Mouse (Mus musculus) intestine, postnatal 0 days (tissue): Measurements from ENCODE around the gene Ankrd24. TPM values are rescaled to one million over a fixed set of nuclear protein-coding genes. Genes with fewer than 3 reads are reported as not detected.
A peak's percentile ranks its signal among the peaks of the same experiment; 100 is the strongest.

Source experiments
- ATAC-seq: fragments of 200-750 bp; cut with Nextera tagmentation; 2 replicates; pipeline ENCODE4 v1.8.0; 2017; ENCODE audit warnings: mild to moderate bottlenecking, moderate TSS enrichment, moderate library complexity
- H3K27ac ChIP-seq: fragments of 300-500 bp; sonication (generic); 2 replicates; pipeline ENCODE4 v1.5.1; 2014; ENCODE audit warnings: mild to moderate bottlenecking, low read depth, low read length, moderate library complexity
- H3K27me3 ChIP-seq: fragments of 300-500 bp; sonication (generic); replicated peaks from 2 replicates; pipeline ENCODE4 v1.6.1; 2014; ENCODE audit warnings: low read length, mixed read lengths; ENCODE audit not compliant: control insufficient read depth, insufficient read depth
- H3K36me3 ChIP-seq: fragments of 300-500 bp; sonication (generic); 2 replicates; pipeline ENCODE4 v1.6.1; 2014; ENCODE audit warnings: mild to moderate bottlenecking, moderate library complexity; ENCODE audit not compliant: control insufficient read depth, insufficient read depth
- H3K4me1 ChIP-seq: fragments of 300-500 bp; sonication (generic); replicated peaks from 2 replicates; pipeline ENCODE4 v1.6.1; 2014; ENCODE audit warnings: antibody characterized with exemption, low read length, mixed read lengths; ENCODE audit not compliant: control insufficient read depth, insufficient read depth
- H3K4me2 ChIP-seq: fragments of 300-500 bp; sonication (generic); replicated peaks from 2 replicates; pipeline ENCODE4 v1.6.1; 2014; ENCODE audit warnings: low read depth, mild to moderate bottlenecking, moderate library complexity
- H3K4me3 ChIP-seq: fragments of 300-500 bp; sonication (generic); 2 replicates; pipeline ENCODE4 v1.5.1; 2014; ENCODE audit warnings: low read depth, low read length
- H3K9ac ChIP-seq: fragments of 300-500 bp; sonication (generic); 2 replicates; pipeline ENCODE4 v1.6.1; 2014; ENCODE audit warnings: mild to moderate bottlenecking, low read depth, low read length
- H3K9me3 ChIP-seq: fragments of 300-500 bp; sonication (generic); 2 replicates; pipeline ENCODE4 v1.6.1; 2016; ENCODE audit warnings: mixed run types; ENCODE audit not compliant: control insufficient read depth
- CTCF ChIP-seq: sonication (generic); IDR thresholded peaks from 2 replicates; pipeline ENCODE4 v1.5.1; 2016; ENCODE audit warnings: low read depth, mild to moderate bottlenecking, control low read depth, antibody characterized with exemption, moderate library complexity
- WGBS: fragments of 180-500 bp; shearing (Covaris S2); extraction: QIAGEN DNeasy Blood & Tissue Kit; methylation state at CpG from one replicate; pipeline ENCODE4 v1.1.7; 2014; 5-methylcytosine and 5-hydroxymethylcytosine counted together
- polyA plus RNA-seq: library from polyadenylated mRNA; unstranded; fragments of >200 nt; fragmentation: Nextera tagmentation; extraction: Ambion mirVana; gene quantifications from 2 replicates; pipeline ENCODE4 v1.2.1, GENCODE M21; 2015

The Ankrd24 gene
- polyA plus RNA-seq, 1 experiment from 2014 or later, result 4.2 TPM

DNA sequence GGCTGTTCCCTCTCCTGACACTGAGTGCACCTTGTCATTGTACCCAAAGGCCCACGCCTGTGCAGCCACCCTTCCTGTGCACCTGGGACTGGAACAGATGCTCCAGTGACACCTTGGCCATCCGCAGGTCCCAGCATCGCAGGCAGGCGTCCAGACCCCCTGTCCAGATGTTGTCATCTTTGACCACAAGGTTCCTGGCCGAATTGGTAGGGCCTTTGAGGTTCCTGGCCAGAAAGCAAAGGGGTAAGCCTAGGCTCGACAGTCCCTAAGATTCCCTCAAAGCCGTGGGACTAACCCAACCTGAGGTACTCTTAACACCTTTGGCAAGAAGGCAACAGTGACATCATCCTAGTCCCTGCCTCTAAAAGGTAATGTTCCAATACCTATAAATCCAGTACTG lies 35.7 kb upstream of the Ankrd24 start:
- no peak for ATAC-seq

DNA sequence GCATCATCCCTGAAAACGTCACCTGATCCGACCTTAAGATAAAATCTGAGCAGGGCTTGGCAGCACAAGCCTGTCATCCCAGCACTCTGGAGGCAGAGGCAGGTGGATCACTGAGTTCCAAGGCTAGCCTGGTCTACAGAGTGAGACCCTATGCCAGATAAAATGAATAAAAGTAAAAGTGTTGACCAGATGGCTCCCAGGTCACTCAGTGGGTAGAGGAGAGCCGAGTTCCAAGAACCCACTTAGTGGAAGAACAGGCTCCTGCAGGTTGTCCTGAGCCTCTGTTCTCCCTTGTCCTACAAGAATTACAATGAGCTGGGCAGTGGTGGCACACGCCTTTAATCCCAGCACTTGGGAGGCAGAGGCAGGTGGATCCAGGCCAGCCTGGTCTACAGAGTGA lies 35.1 kb upstream of the Ankrd24 start:
- Histone ChIP-seq H3K36me3 (no peaks in the 10 kb centered on the region), H3K4me3 (no peak overlapping the region), H3K4me1 (peaks cover 2% of the 10 kb centered on the region; the same call in 1 of the 2 replicates), H3K9ac (no peak overlapping the region), H3K4me2 (no peak overlapping the region), H3K27me3 (no peaks in the 10 kb centered on the region), H3K27ac (no peak overlapping the region), H3K9me3 (no peaks in the 10 kb centered on the region)
- 67% methylated on average over 4 of the region's 4 CpGs for WGBS
- TF ChIP-seq CTCF, result no peak
- ATAC-seq, result no peak

More for the DNA sequence above, 35.7 kb upstream of the Ankrd24 start:
- H3K36me3 ChIP-seq, result 0 out of 2 replicates have a peak, but pooled peaks cover 4% of the 10 kb centered on the region
- H3K9me3 ChIP-seq, result no peaks in the 10 kb centered on the region
- no peak overlapping the region for H3K9ac ChIP-seq
- no peak overlapping the region for H3K4me2 ChIP-seq
- H3K27me3 ChIP-seq, result no peaks in the 10 kb centered on the region
- no peak for TF ChIP-seq CTCF
- 85% methylated on average over 7 of the region's 7 CpGs for WGBS
- no peak overlapping the region for H3K27ac ChIP-seq
- peaks cover 2% of the 10 kb centered on the region; the same call in 1 of the 2 replicates for H3K4me1 ChIP-seq
- H3K4me3 ChIP-seq, result no peak overlapping the region

DNA sequence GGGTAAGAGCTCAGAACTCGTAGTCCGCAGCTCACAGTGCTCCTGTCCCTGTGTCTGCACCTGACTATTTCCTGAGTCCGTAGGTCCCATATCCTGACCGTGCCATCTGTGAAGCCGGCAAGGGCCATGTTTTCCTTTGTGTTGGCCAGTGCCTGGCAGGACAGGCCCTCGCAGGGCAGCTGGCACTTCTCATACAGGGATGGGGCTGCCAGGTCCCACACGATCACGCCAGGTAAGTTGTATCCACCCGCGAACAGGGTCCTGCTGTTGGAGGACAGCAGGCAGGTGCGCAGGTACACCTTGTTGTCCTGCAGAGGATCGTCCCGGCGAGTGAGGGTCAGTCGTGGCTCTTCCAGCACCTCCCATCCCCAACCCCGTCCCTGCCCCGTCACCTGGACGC lies 34.4 kb upstream of the Ankrd24 start:
- Histone ChIP-seq H3K27ac (no peak overlapping the region), H3K4me2 (no peak overlapping the region), H3K9ac (no peak overlapping the region), H3K4me1 (peaks cover 2% of the 10 kb centered on the region; the same call in 1 of the 2 replicates), H3K27me3 (no peaks in the 10 kb centered on the region), H3K4me3 (no peak overlapping the region), H3K36me3 (no peaks in the 10 kb centered on the region), H3K9me3 (no peaks in the 10 kb centered on the region)
- 69% methylated on average over 18 of the region's 18 CpGs for WGBS
- ATAC-seq, result no peak
- TF ChIP-seq CTCF, result no peak

- Histone ChIP-seq H3K27me3 (no peaks in the 10 kb centered on the region), H3K27ac (no peak overlapping the region), H3K36me3 (no peaks in the 10 kb centered on the region), H3K4me3 (no peak overlapping the region), H3K9ac (no peak overlapping the region), H3K4me1 (peaks cover 2% of the 10 kb centered on the region; the same call in 1 of the 2 replicates), H3K9me3 (no peaks in the 10 kb centered on the region), H3K4me2 (no peak overlapping the region)
- no peak for TF ChIP-seq CTCF
- WGBS, result 66% methylated on average over 5 of the region's 5 CpGs
- no peak for ATAC-seq
Observed at GRCm38 (mm10) chr10:81595599-81595998, 32.7 kb upstream of the Ankrd24 start.

- peaks cover 7% of the 10 kb centered on the region; the same call in 1 of the 2 replicates for H3K4me1 ChIP-seq
- H3K27me3 ChIP-seq, result no peaks in the 10 kb centered on the region
- peak overlapping the region; percentile 53 for H3K4me2 ChIP-seq
- no peak for ATAC-seq
- H3K4me3 ChIP-seq, result peak overlapping the region; percentile 11; the same call in 1 of the 2 replicates
- 62% methylated on average over 10 of the region's 10 CpGs for WGBS
- H3K9me3 ChIP-seq, result no peaks in the 10 kb centered on the region
- H3K27ac ChIP-seq, result no peak overlapping the region
- no peaks in the 10 kb centered on the region for H3K36me3 ChIP-seq
- no peak for TF ChIP-seq CTCF
- H3K9ac ChIP-seq, result 0 out of 2 replicates have a peak overlapping the region, but pooled peaks have one; percentile 26
Observed at GRCm38 (mm10) chr10:81596611-81597010, 31.7 kb upstream of the Ankrd24 start.

DNA sequence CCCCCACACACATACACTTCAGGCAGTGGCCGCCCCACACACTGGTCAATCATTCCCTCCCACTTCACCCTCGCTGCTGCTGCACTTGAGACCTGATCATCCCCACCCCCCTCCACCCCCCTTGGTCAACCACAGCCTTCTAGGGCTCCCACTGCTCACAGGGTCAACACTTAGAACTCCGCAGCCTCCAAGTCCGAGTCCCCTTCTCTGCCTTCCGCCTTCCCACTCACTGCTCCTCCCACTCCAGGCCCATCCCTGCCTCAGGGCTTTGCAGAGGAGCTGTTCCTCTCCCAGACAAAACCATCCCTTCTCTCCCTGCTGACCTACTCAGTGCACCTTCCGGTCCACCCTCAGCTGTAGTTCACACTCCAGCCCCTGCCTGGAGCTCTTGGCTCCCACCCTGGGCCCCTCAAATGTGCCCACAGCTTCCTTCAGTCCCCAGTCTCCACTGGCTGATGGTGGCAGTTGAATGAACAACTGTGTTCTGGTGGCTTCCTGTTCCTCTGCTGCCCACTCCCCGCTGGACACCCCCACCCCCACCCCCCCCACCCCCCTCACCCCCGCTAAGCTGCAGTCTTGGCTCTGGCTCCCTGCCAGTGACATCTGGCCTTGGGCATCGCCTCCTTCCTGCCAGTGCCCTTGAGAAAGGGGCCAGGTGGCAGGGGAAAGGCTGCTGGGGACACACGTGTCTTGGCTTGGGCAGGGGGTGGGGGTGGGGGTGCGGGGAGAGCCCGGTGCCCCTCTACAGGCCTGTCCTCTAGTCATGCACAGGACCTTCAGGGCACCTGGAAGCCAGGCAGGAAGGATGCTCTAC lies 31.0 kb upstream of the Ankrd24 start:
- no peaks in the 10 kb centered on the region for H3K9me3 ChIP-seq
- H3K9ac ChIP-seq, result 0 out of 2 replicates have a peak overlapping the region, but pooled peaks have one; percentile 26
- peak overlapping the region; percentile 11 for H3K4me3 ChIP-seq
- ATAC-seq, result peak; percentile 12; the same call in 1 of the 2 replicates
- peaks cover 9% of the 10 kb centered on the region; the same call in 1 of the 2 replicates for H3K4me1 ChIP-seq
- no peak overlapping the region for H3K27ac ChIP-seq
- 11% methylated on average over 12 of the region's 12 CpGs for WGBS
- TF ChIP-seq CTCF, result no peak
- H3K36me3 ChIP-seq, result no peaks in the 10 kb centered on the region
- H3K27me3 ChIP-seq, result no peaks in the 10 kb centered on the region
- H3K4me2 ChIP-seq, result peak overlapping the region; percentile 53
